Mouse (Mus musculus): ENCODE results near the gene Cpsf6. TPM values are rescaled to one million over a fixed set of nuclear protein-coding genes. Genes with fewer than 3 reads are reported as not detected.

Cpsf6 gene
- polyA plus RNA-seq, 1 experiment from 2014 or later = 110 TPM

GRCm38 (mm10) chr10:117400246-117400954, 20.6 kb upstream of the Cpsf6 start:
- H3K4me3 ChIP-seq (ENCODE audit: low read length) = no peak overlapping the region
- H3K4me2 ChIP-seq (ENCODE audit: low read depth, low read length) = no peak overlapping the region
- no peaks in the 10 kb centered on the region for H3K27me3 ChIP-seq (replicated peaks; ENCODE audit: control insufficient read depth, insufficient read depth, low read length)
- H3K36me3 ChIP-seq (ENCODE audit: control insufficient read depth, insufficient read depth, low read length) = no peaks in the 10 kb centered on the region
- H3K9me3 ChIP-seq (ENCODE audit: control insufficient read depth, low read length) = no peaks in the 10 kb centered on the region
- H3K4me1 ChIP-seq (ENCODE audit: control insufficient read depth, insufficient read depth, low read length) = no peaks in the 10 kb centered on the region; the same call in 1 of the 2 replicates
- no peak for ATAC-seq
- 81% methylated on average over 4 of the region's 4 CpGs for WGBS
- no peak overlapping the region for H3K9ac ChIP-seq (ENCODE audit: low read depth, low read length)
- H3K27ac ChIP-seq (ENCODE audit: low read length) = no peak overlapping the region

DNA sequence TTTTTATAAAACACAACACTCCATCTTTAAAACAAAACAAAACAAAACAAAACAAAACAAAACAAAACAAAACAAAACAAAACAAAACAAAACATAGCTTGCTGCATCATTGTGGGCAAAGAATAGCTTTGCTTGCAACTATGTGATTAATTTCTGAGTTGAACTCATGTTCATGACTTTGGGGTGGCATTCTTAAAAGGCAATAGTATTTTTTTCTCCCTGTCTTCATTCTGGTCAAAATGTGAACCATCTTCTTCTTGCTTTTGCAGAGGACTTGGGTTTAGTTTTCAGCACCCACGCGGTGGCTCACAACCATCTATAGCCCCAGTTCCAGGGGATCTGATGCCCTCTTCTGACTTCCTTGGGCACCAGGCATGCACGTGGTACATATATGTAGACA, 20.0 kb upstream of the Cpsf6 start:
- Histone ChIP-seq H3K4me3 (ENCODE audit: low read length) (no peak overlapping the region), H3K27ac (ENCODE audit: low read length) (no peak overlapping the region), H3K9me3 (ENCODE audit: control insufficient read depth, low read length) (no peaks in the 10 kb centered on the region), H3K4me2 (ENCODE audit: low read depth, low read length) (no peak overlapping the region), H3K9ac (ENCODE audit: low read depth, low read length) (no peak overlapping the region), H3K27me3 (replicated peaks; ENCODE audit: control insufficient read depth, insufficient read depth, low read length) (no peaks in the 10 kb centered on the region), H3K4me1 (ENCODE audit: control insufficient read depth, insufficient read depth, low read length) (no peaks in the 10 kb centered on the region; the same call in 1 of the 2 replicates), H3K36me3 (ENCODE audit: control insufficient read depth, insufficient read depth, low read length) (no peaks in the 10 kb centered on the region)
- 84% methylated on average over 3 of the region's 3 CpGs for whole genome bisulfite sequencing
- no peak for ATAC-seq

DNA sequence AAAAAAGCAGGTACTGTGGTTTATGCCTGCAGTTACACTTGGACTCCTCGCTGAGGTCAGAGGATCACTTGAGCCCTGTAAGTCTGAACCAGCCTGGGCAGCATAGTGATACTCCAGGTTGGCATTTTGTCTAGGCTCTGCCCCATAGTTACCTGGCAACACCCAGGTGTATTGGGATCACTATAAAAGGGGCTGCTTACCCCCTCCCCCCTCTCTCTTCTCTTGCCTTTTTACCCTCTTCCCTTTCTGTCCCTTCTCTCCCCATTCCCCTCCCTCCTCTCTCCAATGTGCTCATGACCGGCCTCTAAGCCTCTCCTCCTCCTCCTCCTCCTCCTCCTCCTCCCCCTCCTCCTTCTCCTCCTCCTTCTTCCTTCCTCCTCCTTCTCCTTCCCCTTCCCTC, 19.4 kb upstream of the Cpsf6 start:
- Histone ChIP-seq H3K4me3 (ENCODE audit: low read length) (no peak overlapping the region), H3K36me3 (ENCODE audit: control insufficient read depth, insufficient read depth, low read length) (no peaks in the 10 kb centered on the region), H3K9ac (ENCODE audit: low read depth, low read length) (no peak overlapping the region), H3K4me2 (ENCODE audit: low read depth, low read length) (no peak overlapping the region), H3K9me3 (ENCODE audit: control insufficient read depth, low read length) (no peaks in the 10 kb centered on the region), H3K27me3 (replicated peaks; ENCODE audit: control insufficient read depth, insufficient read depth, low read length) (no peaks in the 10 kb centered on the region), H3K27ac (ENCODE audit: low read length) (no peak overlapping the region), H3K4me1 (ENCODE audit: control insufficient read depth, insufficient read depth, low read length) (no peaks in the 10 kb centered on the region; the same call in 1 of the 2 replicates)
- ATAC-seq = no peak
- 51% methylated on average over 2 of the region's 2 CpGs for WGBS

- H3K4me1 ChIP-seq (ENCODE audit: control insufficient read depth, insufficient read depth, low read length) = no peaks in the 10 kb centered on the region; the same call in 1 of the 2 replicates
- no peak overlapping the region for H3K4me2 ChIP-seq (ENCODE audit: low read depth, low read length)
- no peak overlapping the region for H3K27ac ChIP-seq (ENCODE audit: low read length)
- no peak overlapping the region for H3K4me3 ChIP-seq (ENCODE audit: low read length)
- no peaks in the 10 kb centered on the region for H3K9me3 ChIP-seq (ENCODE audit: control insufficient read depth, low read length)
- H3K36me3 ChIP-seq (ENCODE audit: control insufficient read depth, insufficient read depth, low read length) = no peaks in the 10 kb centered on the region
- no peak overlapping the region for H3K9ac ChIP-seq (ENCODE audit: low read depth, low read length)
- ATAC-seq = no peak
- 83% methylated on average over 18 of the region's 18 CpGs for WGBS
- no peaks in the 10 kb centered on the region for H3K27me3 ChIP-seq (replicated peaks; ENCODE audit: control insufficient read depth, insufficient read depth, low read length)
Measured at GRCm38 (mm10) chr10:117398044-117398780, 18.4 kb upstream of the Cpsf6 start.

DNA sequence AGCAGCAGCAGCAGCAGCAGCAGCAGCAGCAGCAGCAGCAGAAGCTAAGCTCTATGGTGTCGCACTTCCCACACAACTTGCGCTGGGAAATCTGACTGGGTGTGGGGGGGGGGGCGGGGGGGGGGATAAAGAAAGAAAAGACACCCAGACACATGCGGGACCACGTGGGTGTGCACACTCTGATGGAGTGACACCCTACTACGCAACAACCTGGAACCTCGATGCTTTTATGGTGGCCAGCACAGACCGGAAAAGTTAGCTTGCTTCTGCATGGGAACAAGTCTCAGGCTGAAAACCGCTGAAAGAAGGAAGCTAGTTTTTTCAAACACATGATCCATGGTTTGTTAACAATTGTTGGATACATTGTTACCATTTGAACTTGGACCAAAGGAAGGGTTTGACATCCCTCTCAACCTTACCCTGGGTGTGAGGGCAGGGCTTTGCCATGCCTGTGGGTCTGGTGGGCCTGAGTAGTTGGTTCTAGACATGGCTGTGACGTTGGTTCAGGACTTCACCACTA, 17.4 kb upstream of the Cpsf6 start:
- Histone ChIP-seq H3K36me3 (ENCODE audit: control insufficient read depth, insufficient read depth, low read length) (no peaks in the 10 kb centered on the region), H3K27me3 (replicated peaks; ENCODE audit: control insufficient read depth, insufficient read depth, low read length) (no peaks in the 10 kb centered on the region), H3K4me3 (ENCODE audit: low read length) (no peak overlapping the region), H3K9me3 (ENCODE audit: control insufficient read depth, low read length) (no peaks in the 10 kb centered on the region), H3K9ac (ENCODE audit: low read depth, low read length) (no peak overlapping the region), H3K27ac (ENCODE audit: low read length) (no peak overlapping the region), H3K4me2 (ENCODE audit: low read depth, low read length) (peak overlapping the region; percentile 35), H3K4me1 (ENCODE audit: control insufficient read depth, insufficient read depth, low read length) (no peaks in the 10 kb centered on the region; the same call in 1 of the 2 replicates)
- WGBS = 49% methylated on average over 7 of the region's 10 CpGs
- no peak for ATAC-seq

- peak overlapping the region; percentile 14; the same call in 1 of the 2 replicates for H3K4me3 ChIP-seq (ENCODE audit: low read length)
- no peak for ATAC-seq
- 37% methylated on average over 18 of the region's 18 CpGs for WGBS
Measured at GRCm38 (mm10) chr10:117396386-117397048, 16.7 kb upstream of the Cpsf6 start.

DNA sequence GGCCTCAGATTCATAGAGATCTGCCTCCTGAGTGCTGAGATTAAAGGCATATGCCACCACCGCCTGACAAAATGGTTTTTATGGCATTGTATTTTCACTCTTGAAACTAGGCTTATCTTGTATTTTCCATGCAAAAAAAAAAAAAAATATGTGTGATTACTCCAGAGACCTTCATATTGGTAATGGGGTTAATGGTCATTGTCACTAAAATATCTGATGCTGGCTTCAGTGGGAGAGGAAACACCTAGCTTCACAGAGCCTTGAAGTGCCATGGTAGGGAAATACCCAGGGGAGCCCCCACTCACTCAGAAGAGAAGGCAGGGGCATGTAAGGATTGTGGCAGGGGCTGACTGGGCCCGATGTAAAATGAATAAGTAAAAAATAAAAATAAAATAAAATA, 16.0 kb upstream of the Cpsf6 start:
- H3K9ac ChIP-seq (ENCODE audit: low read depth, low read length) = no peak overlapping the region
- WGBS = 85% methylated on average over 2 of the region's 2 CpGs

More at GRCm38 (mm10) chr10:117396386-117397048, 16.7 kb upstream of the Cpsf6 start:
- Histone ChIP-seq H3K9me3 (ENCODE audit: control insufficient read depth, low read length) (no peaks in the 10 kb centered on the region), H3K4me1 (ENCODE audit: control insufficient read depth, insufficient read depth, low read length) (no peaks in the 10 kb centered on the region; the same call in 1 of the 2 replicates), H3K4me2 (ENCODE audit: low read depth, low read length) (peak overlapping the region; percentile 35), H3K36me3 (ENCODE audit: control insufficient read depth, insufficient read depth, low read length) (no peaks in the 10 kb centered on the region), H3K9ac (ENCODE audit: low read depth, low read length) (no peak overlapping the region), H3K27me3 (replicated peaks; ENCODE audit: control insufficient read depth, insufficient read depth, low read length) (no peaks in the 10 kb centered on the region), H3K27ac (ENCODE audit: low read length) (no peak overlapping the region)

GRCm38 (mm10) chr10:117394738-117395550, 15.1 kb upstream of the Cpsf6 start:
- no peak overlapping the region for H3K4me2 ChIP-seq (ENCODE audit: low read depth, low read length)
- H3K9ac ChIP-seq (ENCODE audit: low read depth, low read length) = no peak overlapping the region
- H3K9me3 ChIP-seq (ENCODE audit: control insufficient read depth, low read length) = no peaks in the 10 kb centered on the region
- H3K27me3 ChIP-seq (replicated peaks; ENCODE audit: control insufficient read depth, insufficient read depth, low read length) = no peaks in the 10 kb centered on the region
- no peaks in the 10 kb centered on the region; the same call in 1 of the 2 replicates for H3K4me1 ChIP-seq (ENCODE audit: control insufficient read depth, insufficient read depth, low read length)
- no peak for ATAC-seq
- no peak overlapping the region for H3K4me3 ChIP-seq (ENCODE audit: low read length)
- no peak overlapping the region for H3K27ac ChIP-seq (ENCODE audit: low read length)
- 85% methylated on average over 3 of the region's 3 CpGs for WGBS
- no peaks in the 10 kb centered on the region for H3K36me3 ChIP-seq (ENCODE audit: control insufficient read depth, insufficient read depth, low read length)

More for the DNA sequence above, 16.0 kb upstream of the Cpsf6 start:
- H3K9me3 ChIP-seq (ENCODE audit: control insufficient read depth, low read length) = no peaks in the 10 kb centered on the region
- H3K27ac ChIP-seq (ENCODE audit: low read length) = no peak overlapping the region
- no peaks in the 10 kb centered on the region for H3K27me3 ChIP-seq (replicated peaks; ENCODE audit: control insufficient read depth, insufficient read depth, low read length)
- no peak overlapping the region for H3K4me2 ChIP-seq (ENCODE audit: low read depth, low read length)
- no peaks in the 10 kb centered on the region; the same call in 1 of the 2 replicates for H3K4me1 ChIP-seq (ENCODE audit: control insufficient read depth, insufficient read depth, low read length)
- no peak for ATAC-seq
- no peaks in the 10 kb centered on the region for H3K36me3 ChIP-seq (ENCODE audit: control insufficient read depth, insufficient read depth, low read length)
- H3K4me3 ChIP-seq (ENCODE audit: low read length) = no peak overlapping the region
